Mouse (Mus musculus) midbrain, postnatal 0 days (tissue): ENCODE measurements around the gene Acnat2. TPM values are rescaled to one million over a fixed set of nuclear protein-coding genes. Genes with fewer than 3 reads are reported as not detected.
A peak's percentile ranks its signal among the peaks of the same experiment; 100 is the strongest.
"Not testable (repeated sequence)": the region's sequence is repeated elsewhere in the genome, so short reads cannot be mapped to it uniquely, and the experiment has no call there.

Experiments
- ATAC-seq: fragments of 200-750 bp; cut with Nextera tagmentation; 2 replicates; pipeline ENCODE4 v1.8.0; 2017; ENCODE audit warnings: moderate number of reproducible peaks, mild to moderate bottlenecking, moderate TSS enrichment, moderate library complexity; ENCODE audit not compliant: low FRiP score
- DNase-seq: peaks from one replicate; pipeline ENCODE4 v3.0.0-alpha.2; 2015; ENCODE audit warnings: low spot score
- H3K27ac ChIP-seq: fragments of 300-500 bp; sonication (generic); 2 replicates; pipeline ENCODE4 v1.5.1; 2014; ENCODE audit warnings: low read depth, mild to moderate bottlenecking, low read length, mixed read lengths
- H3K27me3 ChIP-seq: fragments of 300-500 bp; sonication (generic); 2 replicates; pipeline ENCODE4 v1.6.1; 2014; ENCODE audit warnings: low read length, control low read depth, mixed read lengths; ENCODE audit not compliant: insufficient read depth
- H3K36me3 ChIP-seq: fragments of 300-500 bp; sonication (generic); 2 replicates; pipeline ENCODE4 v1.6.1; 2014; ENCODE audit warnings: low read length, control low read depth, mixed read lengths; ENCODE audit not compliant: insufficient read depth
- H3K4me1 ChIP-seq: fragments of 300-500 bp; sonication (generic); 2 replicates; pipeline ENCODE4 v1.6.1; 2014; ENCODE audit warnings: mild to moderate bottlenecking, control low read depth, antibody characterized with exemption, low read length, mixed read lengths; ENCODE audit not compliant: insufficient read depth
- H3K4me2 ChIP-seq: fragments of 300-500 bp; sonication (generic); 2 replicates; pipeline ENCODE4 v1.6.1; 2014; ENCODE audit warnings: low read depth, mild to moderate bottlenecking, low read length, mixed read lengths; ENCODE audit not compliant: poor library complexity, severe bottlenecking
- H3K4me3 ChIP-seq: fragments of 300-500 bp; sonication (generic); 2 replicates; pipeline ENCODE4 v1.5.1; 2014; ENCODE audit warnings: low read depth, mild to moderate bottlenecking, low read length, moderate library complexity
- H3K9ac ChIP-seq: fragments of 300-500 bp; sonication (generic); replicated peaks from 2 replicates; pipeline ENCODE4 v1.6.1; 2014; ENCODE audit warnings: mild to moderate bottlenecking, low read length, moderate library complexity, mixed read lengths; ENCODE audit not compliant: poor library complexity, severe bottlenecking
- H3K9me3 ChIP-seq: fragments of 300-500 bp; sonication (generic); 2 replicates; pipeline ENCODE4 v1.6.1; 2016; ENCODE audit warnings: low read length, control low read depth
- CTCF ChIP-seq: IDR thresholded peaks from 2 replicates; pipeline ENCODE4 v1.5.1; 2016; ENCODE audit warnings: antibody characterized with exemption, mild to moderate bottlenecking
- WGBS: fragments of 180-500 bp; shearing (Covaris S2); extraction: QIAGEN DNeasy Blood & Tissue Kit; methylation state at CpG from one replicate; pipeline ENCODE4 v1.1.7; 2014; 5-methylcytosine and 5-hydroxymethylcytosine counted together
- polyA plus RNA-seq: library from polyadenylated mRNA; unstranded; fragments of >200 nt; fragmentation: Nextera tagmentation; extraction: Ambion mirVana; gene quantifications from 2 replicates; pipeline ENCODE4 v1.2.1, GENCODE M21; 2015
- total RNA-seq: library from RNA; depleted of rRNA; stranded (reverse); fragments of >200 nt; gene quantifications from 2 replicates; pipeline ENCODE4 v1.2.3, GENCODE M21; 2014

Acnat2 gene
- total and polyA plus RNA-seq, 2 experiments from 2014 or later: not detected

GRCm38 (mm10) chr4:49386873-49387272 is 21.1 kb downstream of the Acnat2 start:
- TF ChIP-seq CTCF: no peak
- Histone ChIP-seq H3K4me2 (no peak overlapping the region), H3K27me3 (no peaks in the 10 kb centered on the region), H3K4me1 (no peaks in the 10 kb centered on the region), H3K9me3 (no peaks in the 10 kb centered on the region), H3K36me3 (no peaks in the 10 kb centered on the region), H3K9ac (no peak overlapping the region), H3K27ac (no peak overlapping the region), H3K4me3 (no peak overlapping the region)
- ATAC-seq (no peak), DNase-seq (no peak)
- 51% methylated on average over 2 of the region's 2 CpGs for WGBS

DNA sequence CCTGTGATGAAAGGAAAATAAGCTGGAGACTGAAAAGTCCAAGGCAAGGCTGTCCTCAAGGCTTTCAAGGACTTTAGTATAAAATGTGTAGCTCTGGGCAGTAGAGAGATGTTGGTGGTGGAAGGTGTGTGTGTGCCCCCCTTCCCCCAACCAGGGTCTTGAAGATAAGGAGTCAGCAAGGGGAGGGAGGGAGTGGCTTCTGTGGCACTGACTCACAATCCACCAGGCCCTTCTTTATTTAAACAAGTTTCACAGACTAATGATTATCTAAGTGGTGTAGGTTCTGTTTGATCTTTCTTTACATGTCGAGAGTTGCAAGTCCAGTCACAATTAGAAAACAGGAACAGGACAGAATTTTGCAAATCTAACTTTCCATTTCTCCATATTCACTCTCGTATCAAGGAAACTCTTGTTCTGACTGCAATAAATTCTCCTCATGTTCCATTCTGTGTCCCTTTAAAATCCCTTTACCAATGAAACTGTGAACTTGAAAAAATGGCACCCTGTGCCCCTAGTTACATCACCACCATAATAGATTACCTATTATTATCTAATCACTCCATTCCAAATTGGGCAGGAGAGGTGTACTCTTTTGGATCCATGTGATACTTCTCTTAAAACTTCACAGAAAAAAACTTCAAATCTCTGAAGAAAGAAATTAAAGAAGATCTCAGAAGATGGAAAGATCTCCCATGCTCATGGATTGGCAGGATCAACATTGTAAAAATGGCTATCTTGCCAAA is 24.2 kb downstream of the Acnat2 start:
- not testable (repeated sequence) for H3K27ac ChIP-seq, H3K4me3 ChIP-seq, H3K4me2 ChIP-seq, DNase-seq, H3K27me3 ChIP-seq, H3K4me1 ChIP-seq, H3K36me3 ChIP-seq, H3K9ac ChIP-seq, ATAC-seq, H3K9me3 ChIP-seq
- 76% methylated on average over 2 of the region's 2 CpGs for WGBS

- not testable (repeated sequence) for H3K4me1 ChIP-seq, H3K27ac ChIP-seq, H3K9ac ChIP-seq, H3K9me3 ChIP-seq, DNase-seq, H3K4me3 ChIP-seq, H3K36me3 ChIP-seq, ATAC-seq, H3K4me2 ChIP-seq, H3K27me3 ChIP-seq
- WGBS: 85% methylated on average over 3 of the region's 3 CpGs
These were observed 39.9 kb downstream of the Acnat2 start for GRCm38 (mm10) chr4:49368046-49368445.

DNA sequence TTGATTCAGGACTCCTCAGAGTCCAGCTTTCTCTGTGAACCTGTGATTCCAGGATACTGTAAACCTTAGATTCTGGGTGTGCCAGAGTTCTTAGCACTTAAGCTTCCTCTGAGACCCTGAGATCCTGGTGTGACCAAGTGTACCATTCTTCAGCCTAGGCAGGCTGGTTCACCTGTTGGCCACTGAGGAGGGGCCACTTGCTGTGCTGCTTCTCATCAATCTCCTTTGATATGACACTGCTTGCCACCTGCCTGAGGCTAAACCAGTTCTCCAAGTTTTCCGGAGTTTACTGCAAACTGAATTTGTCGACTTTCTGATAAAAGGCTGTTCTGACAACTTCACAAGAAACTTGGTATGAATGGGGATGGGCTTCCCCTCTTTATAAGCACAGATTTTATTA is 50.9 kb downstream of the Acnat2 start:
- Histone ChIP-seq H3K4me3 (no peak overlapping the region), H3K27ac (no peak overlapping the region), H3K4me2 (no peak overlapping the region), H3K27me3 (no peaks in the 10 kb centered on the region), H3K9ac (no peak overlapping the region), H3K4me1 (no peaks in the 10 kb centered on the region), H3K9me3 (no peaks in the 10 kb centered on the region), H3K36me3 (no peaks in the 10 kb centered on the region)
- DNase-seq: no peak
- WGBS: 83% methylated on average over 2 of the region's 2 CpGs
- ATAC-seq: no peak
- no peak for TF ChIP-seq CTCF

DNA sequence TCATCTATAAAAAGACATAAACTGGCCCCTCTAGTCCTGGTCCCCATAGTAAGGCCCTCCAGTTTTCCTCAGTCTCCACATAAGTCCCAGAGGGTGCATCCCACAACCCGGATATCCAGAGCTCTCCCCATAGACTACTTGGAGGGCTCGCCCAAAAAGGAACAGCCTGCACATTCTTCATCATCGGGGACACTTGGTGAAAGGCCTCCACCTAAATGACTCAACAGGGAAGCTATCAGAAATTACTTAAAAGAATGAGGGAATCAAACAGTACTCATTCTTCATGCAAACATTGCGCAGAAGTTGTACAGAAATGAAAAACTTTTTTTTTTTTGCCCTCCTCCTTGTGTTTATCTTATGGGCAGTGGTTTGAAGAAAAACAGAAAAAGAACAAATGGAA is 57.5 kb downstream of the Acnat2 start:
- no peaks in the 10 kb centered on the region for H3K4me1 ChIP-seq
- H3K36me3 ChIP-seq: no peaks in the 10 kb centered on the region
- H3K9me3 ChIP-seq: no peaks in the 10 kb centered on the region
- ATAC-seq (no peak), DNase-seq (no peak)
- no peak overlapping the region for H3K4me3 ChIP-seq
- no peak for TF ChIP-seq CTCF
- H3K27ac ChIP-seq: no peak overlapping the region
- H3K27me3 ChIP-seq: no peaks in the 10 kb centered on the region
- no peak overlapping the region for H3K9ac ChIP-seq
- WGBS: 93% methylated on average over 4 of the region's 4 CpGs
- no peak overlapping the region for H3K4me2 ChIP-seq

GRCm38 (mm10) chr4:49348677-49349076 is 59.3 kb downstream of the Acnat2 start:
- H3K27me3 ChIP-seq: no peaks in the 10 kb centered on the region
- WGBS: 19% methylated on average over 2 of the region's 2 CpGs
- no peak for TF ChIP-seq CTCF
- H3K4me3 ChIP-seq: no peak overlapping the region
- H3K9ac ChIP-seq: no peak overlapping the region
- peak; percentile 44; the same call in 1 of the 2 replicates for ATAC-seq
- H3K9me3 ChIP-seq: no peaks in the 10 kb centered on the region
- no peaks in the 10 kb centered on the region for H3K4me1 ChIP-seq
- peak; percentile 10 for DNase-seq
- H3K4me2 ChIP-seq: no peak overlapping the region
- no peak overlapping the region for H3K27ac ChIP-seq
- no peaks in the 10 kb centered on the region for H3K36me3 ChIP-seq

DNA sequence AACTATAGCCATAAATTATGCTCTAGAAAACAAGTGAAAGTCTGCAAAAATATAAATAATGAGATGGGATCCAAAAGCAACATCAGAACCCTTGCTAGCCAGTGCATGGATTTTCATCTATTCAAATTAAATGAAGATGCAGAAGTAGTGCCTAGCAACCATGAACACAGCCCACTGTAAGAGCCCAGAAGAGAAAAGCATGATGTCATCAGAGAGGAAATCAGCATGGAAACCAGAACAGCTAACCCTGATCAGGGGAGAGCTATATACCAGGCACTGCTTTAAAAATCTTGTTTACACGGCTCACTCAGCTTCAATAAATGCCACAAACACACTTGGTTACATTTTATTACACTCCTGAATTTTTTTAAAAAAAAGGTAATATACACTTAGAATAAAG is 60.0 kb downstream of the Acnat2 start:
- not testable (repeated sequence) for ATAC-seq, DNase-seq, H3K36me3 ChIP-seq, H3K27me3 ChIP-seq, H3K4me3 ChIP-seq, H3K4me2 ChIP-seq, H3K9me3 ChIP-seq, H3K27ac ChIP-seq, H3K4me1 ChIP-seq, H3K9ac ChIP-seq
- 67% methylated on average over 1 of the region's 1 CpGs for WGBS

GRCm38 (mm10) chr4:49340091-49340490 is 67.9 kb downstream of the Acnat2 start:
- not testable (repeated sequence) for ATAC-seq, H3K4me1 ChIP-seq, H3K4me3 ChIP-seq, H3K36me3 ChIP-seq, H3K9me3 ChIP-seq, H3K27ac ChIP-seq, H3K4me2 ChIP-seq, H3K9ac ChIP-seq, H3K27me3 ChIP-seq, DNase-seq
- WGBS: 83% methylated on average over 3 of the region's 3 CpGs

- not testable (repeated sequence) for H3K4me1 ChIP-seq, ATAC-seq, H3K27me3 ChIP-seq, H3K4me2 ChIP-seq, H3K9ac ChIP-seq, H3K36me3 ChIP-seq, DNase-seq, H3K9me3 ChIP-seq, H3K27ac ChIP-seq, H3K4me3 ChIP-seq
- 90% methylated on average over 3 of the region's 4 CpGs for WGBS
These were observed 70.0 kb downstream of the Acnat2 start for GRCm38 (mm10) chr4:49337949-49338348.
